Mouse (Mus musculus) E14TG2a.4 (cell line): ENCODE measurements around the gene Treh.

Experiments
- CTCF ChIP-seq: conservative IDR thresholded peaks from 2 replicates; pipeline ENCODE4 v1.5.1; 2014; ENCODE audit warnings: low read length
- POU5F1 ChIP-seq: IDR thresholded peaks from 2 replicates; pipeline ENCODE4 v1.6.1; 2014; ENCODE audit warnings: low read length, borderline replicate concordance

GRCm38 (mm10) chr9:44718937-44719631 is 46.1 kb downstream of the Treh start:
- no peak for TF ChIP-seq CTCF
- no peak for TF ChIP-seq POU5F1
